In genomic region chr15:93262818-93263217, GRCm38 (mm10) we compare ENCODE assay signal across 16 mouse cellular contexts. TPM values are rescaled to one million over a fixed set of nuclear protein-coding genes. Genes with fewer than 3 reads are reported as not detected.
A peak's percentile ranks its signal among the peaks of the same experiment; 100 is the strongest.
DNase-seq lines count a peak whose midpoint lies in the region; ATAC-seq and TF ChIP-seq lines count a peak whose summit lies in the region.
"Had no signal": no experiment of that assay in that cellular context is flagged by ENCODE, and none has a peak within 500 bp of the region (broad histone marks: within the 10 kb centered on the region; RNA-seq: fewer than 3 reads in every experiment).

No protein-coding gene starts in this region.

- intact Hi-C loops in gastrocnemius, adult 2 months (cut with DNase I) = no loop called here

- TF ChIP-seq CTCF in gastrocnemius, adult 2 months (IDR thresholded peaks at IDR 0.05) = peak; percentile 48
- TF ChIP-seq CTCF in liver, embryonic 14.5 days (IDR thresholded peaks at IDR 0.05; ENCODE audit: low read depth) = 0 out of 2 replicates have a peak, but pooled peaks have one; percentile 34
- TF ChIP-seq CTCF in cortical plate, adult 2 months (IDR thresholded peaks at IDR 0.05; ENCODE audit: extremely low read depth, insufficient read depth, low read length) = peak; percentile 28; the same call in 1 of the 2 replicates

- no peak for TF ChIP-seq EP300 in liver, embryonic 14.5 days (IDR thresholded peaks at IDR 0.05; ENCODE audit: low read depth)

- TF ChIP-seq POLR2A in cortical plate, adult 2 months (IDR thresholded peaks at IDR 0.05; ENCODE audit: extremely low read depth, insufficient read depth, low read length) = no peak

- no peak for ATAC-seq in liver, embryonic 14.5 days (ENCODE audit: insufficient read depth)
- no peak; the same call in 1 of the 2 replicates for ATAC-seq in liver, embryonic 11.5 days (replicated peaks; ENCODE audit: low FRiP score)
- ATAC-seq: liver, embryonic 12.5 days had no signal

- 69% methylated on average over 5 of the region's 5 CpGs for WGBS in liver, embryonic 14.5 days (ENCODE audit: insufficient replicate concordance)
- WGBS in liver, embryonic 11.5 days = 66% methylated on average over 5 of the region's 5 CpGs

- H3K27ac ChIP-seq in gastrocnemius, adult 2 months = no peak overlapping the region
- H3K27ac ChIP-seq in liver, embryonic 14.5 days = no peak overlapping the region
- no peak overlapping the region for H3K27ac ChIP-seq in liver, embryonic 11.5 days (ENCODE audit: low read depth, low read length)
- no peak overlapping the region for H3K27ac ChIP-seq in cortical plate, adult 2 months (ENCODE audit: insufficient read depth, low read length)
- H3K27ac ChIP-seq: embryonic facial prominence, embryonic 15.5 days; hindbrain, embryonic 10.5 days; liver, embryonic 12.5 days had no signal

- H3K9me3 ChIP-seq in liver, embryonic 14.5 days (ENCODE audit: control insufficient read depth, low read length) = no peaks in the 10 kb centered on the region
- no peaks in the 10 kb centered on the region for H3K9me3 ChIP-seq in liver, embryonic 11.5 days (ENCODE audit: control insufficient read depth, low read length)
- H3K9me3 ChIP-seq: embryonic facial prominence, embryonic 15.5 days; G1E; hindbrain, embryonic 10.5 days; liver, embryonic 12.5 days; megakaryocyte, embryonic 14.5 days had no signal

- 0 out of 4 replicates have a peak, but pooled peaks cover 0 to 2% of the 10 kb centered on the region in 2 experiments for H3K4me1 ChIP-seq in liver, embryonic 14.5 days (replicated peaks; ENCODE audit: control insufficient read depth in 2 of 2, insufficient read depth in 2 of 2, low read length in 1 of 2)
- 0 out of 2 replicates have a peak, but pooled peaks cover 2% of the 10 kb centered on the region for H3K4me1 ChIP-seq in liver, embryonic 11.5 days (replicated peaks; ENCODE audit: control insufficient read depth, insufficient read depth, low read length)
- peaks cover 2% of the 10 kb centered on the region; the same call in 1 of the 2 replicates for H3K4me1 ChIP-seq in cortical plate, adult 2 months (ENCODE audit: control insufficient read depth, insufficient read depth, low read length)
- H3K4me1 ChIP-seq: embryonic facial prominence, embryonic 15.5 days had no signal

- DNase-seq in gastrocnemius, adult 2 months = no peak
- DNase-seq in gastrocnemius, postnatal 4 days (ENCODE audit: low spot score in 2 of 2) = no peak
- no peak for DNase-seq in liver, embryonic 14.5 days (ENCODE audit: low read depth in 3 of 3, low spot score in 3 of 3)
- no peak for DNase-seq in liver, embryonic 11.5 days (ENCODE audit: low spot score)
- peak; percentile 41 for DNase-seq in NIH3T3 (ENCODE audit: low read depth)
- no peak for DNase-seq in urinary bladder, postnatal 25 days (ENCODE audit: low spot score)
- DNase-seq in kidney, postnatal 25 days = no peak
- DNase-seq: adrenal gland, postnatal 10 days; cerebellum, adult 9-10 months; kidney, adult 18-20 months had no signal

- H3K36me3 ChIP-seq in liver, embryonic 14.5 days (replicated peaks; ENCODE audit: control insufficient read depth, insufficient read depth, low read depth) = peaks cover 3% of the 10 kb centered on the region; the same call in 1 of the 2 replicates
- peaks cover 12% of the 10 kb centered on the region for H3K36me3 ChIP-seq in liver, embryonic 11.5 days (ENCODE audit: control insufficient read depth, insufficient read depth, low read length)

- H3K27me3 ChIP-seq in liver, embryonic 14.5 days (ENCODE audit: control insufficient read depth, insufficient read depth, low read length) = no peaks in the 10 kb centered on the region
- no peaks in the 10 kb centered on the region for H3K27me3 ChIP-seq in liver, embryonic 11.5 days (replicated peaks; ENCODE audit: control insufficient read depth, insufficient read depth, low read length)
- H3K27me3 ChIP-seq: embryonic facial prominence, embryonic 15.5 days; liver, embryonic 12.5 days; megakaryocyte, embryonic 14.5 days had no signal

- no peak overlapping the region for H3K4me2 ChIP-seq in liver, embryonic 14.5 days (ENCODE audit: low read depth)
- H3K4me2 ChIP-seq in liver, embryonic 11.5 days = no peak overlapping the region
- H3K4me2 ChIP-seq: embryonic facial prominence, embryonic 15.5 days; liver, embryonic 12.5 days had no signal

- no peak overlapping the region for H3K9ac ChIP-seq in liver, embryonic 14.5 days (replicated peaks)
- no peak overlapping the region for H3K9ac ChIP-seq in liver, embryonic 11.5 days (ENCODE audit: low read depth, low read length)
- H3K9ac ChIP-seq: embryonic facial prominence, embryonic 15.5 days; liver, embryonic 12.5 days had no signal

- H3K4me3 ChIP-seq in gastrocnemius, adult 2 months = no peak overlapping the region
- no peak overlapping the region for H3K4me3 ChIP-seq in liver, embryonic 14.5 days (ENCODE audit: insufficient read depth in 1 of 2, low read depth in 2 of 2, low read length in 2 of 2)
- no peak overlapping the region for H3K4me3 ChIP-seq in liver, embryonic 11.5 days (ENCODE audit: low read depth, low read length)
- H3K4me3 ChIP-seq in cortical plate, adult 2 months (ENCODE audit: insufficient read depth, low read length) = no peak overlapping the region
- H3K4me3 ChIP-seq: embryonic facial prominence, embryonic 15.5 days; hindbrain, embryonic 10.5 days; liver, embryonic 12.5 days; megakaryocyte, embryonic 14.5 days had no signal

RNA-seq across cellular contexts. Expression of gene Gxylt1, which starts 12.2 kb away (rescaled TPM):
- total RNA-seq in gastrocnemius, adult 2 months (2021) = 1 to 10 TPM; 5.7 to 6.9 TPM
- total RNA-seq in gastrocnemius, postnatal 4 days (2021) = 10 to 100 TPM; 13.7 to 15.3 TPM
- polyA plus RNA-seq in liver, embryonic 14.5 days (2012; rRNA removed) = 1.8 and 3.0 TPM in 2 replicates
- 2.8 and 2.9 TPM in 2 replicates for polyA plus RNA-seq in liver, embryonic 14.5 days (2014; fragmentation: Nextera tagmentation; extraction: Ambion mirVana)
- 10.4 and 10.7 TPM in 2 replicates for polyA plus RNA-seq in liver, embryonic 11.5 days (2014; fragmentation: Nextera tagmentation; extraction: Ambion mirVana)
- polyA plus RNA-seq in cortical plate, adult 2 months (2012; rRNA removed) = 7.2 and 8.0 TPM in 2 replicates
